Mouse (Mus musculus) midbrain, embryonic 14.5 days (tissue): Measurements from ENCODE around the gene Psmd6. TPM values are rescaled to one million over a fixed set of nuclear protein-coding genes. Genes with fewer than 3 reads are reported as not detected.

Experiments used
- ATAC-seq: fragments of 200-750 bp; cut with Nextera tagmentation; 2 replicates; pipeline ENCODE4 v1.8.0; 2017; ENCODE audit warnings: moderate number of reproducible peaks, moderate library complexity; ENCODE audit not compliant: low FRiP score, low TSS enrichment
- DNase-seq: peaks from one replicate; pipeline ENCODE4 v3.0.0-alpha.2; 2015
- H3K27ac ChIP-seq: fragments of 300-500 bp; sonication (generic); replicated peaks from 2 replicates; pipeline ENCODE4 v1.5.1; 2014; ENCODE audit warnings: mild to moderate bottlenecking, low read depth, low read length, moderate library complexity
- H3K27me3 ChIP-seq: fragments of 300-500 bp; sonication (generic); 2 replicates; pipeline ENCODE4 v1.6.1; 2014; ENCODE audit warnings: low read length, control low read depth, mixed read lengths; ENCODE audit not compliant: control insufficient read depth, insufficient read depth
- H3K36me3 ChIP-seq: fragments of 300-500 bp; sonication (generic); 2 replicates; pipeline ENCODE4 v1.6.1; 2014; ENCODE audit warnings: low read length, control low read depth; ENCODE audit not compliant: control insufficient read depth, insufficient read depth
- H3K4me1 ChIP-seq: fragments of 300-500 bp; sonication (generic); 2 replicates; pipeline ENCODE4 v1.6.1; 2014; ENCODE audit warnings: mild to moderate bottlenecking, antibody characterized with exemption, low read length, control low read depth; ENCODE audit not compliant: control insufficient read depth, insufficient read depth
- H3K4me2 ChIP-seq: fragments of 300-500 bp; sonication (generic); 2 replicates; pipeline ENCODE4 v1.6.1; 2014; ENCODE audit warnings: mild to moderate bottlenecking, low read length, moderate library complexity
- H3K4me3 ChIP-seq: fragments of 300-500 bp; sonication (generic); replicated peaks from 2 replicates; pipeline ENCODE4 v1.5.1; 2014; ENCODE audit warnings: low read depth, low read length
- H3K9ac ChIP-seq: fragments of 300-500 bp; sonication (generic); replicated peaks from 2 replicates; pipeline ENCODE4 v1.6.1; 2014; ENCODE audit warnings: mild to moderate bottlenecking, low read length, moderate library complexity
- H3K9me3 ChIP-seq: fragments of 300-500 bp; sonication (generic); 2 replicates; pipeline ENCODE4 v1.6.1; 2016; ENCODE audit warnings: low read length, control low read depth, mixed read lengths; ENCODE audit not compliant: control insufficient read depth
- WGBS: fragments of 180-500 bp; shearing (Covaris S2); extraction: QIAGEN DNeasy Blood & Tissue Kit; methylation state at CpG from one replicate; pipeline ENCODE4 v1.1.7; 2014; 5-methylcytosine and 5-hydroxymethylcytosine counted together
- polyA plus RNA-seq: library from polyadenylated mRNA; unstranded; fragments of >200 nt; fragmentation: Nextera tagmentation; extraction: Ambion mirVana; gene quantifications from 2 replicates; pipeline ENCODE4 v1.2.1, GENCODE M21; 2014

Gene Psmd6
- polyA plus RNA-seq, 1 experiment from 2014 or later = 278 TPM

DNA sequence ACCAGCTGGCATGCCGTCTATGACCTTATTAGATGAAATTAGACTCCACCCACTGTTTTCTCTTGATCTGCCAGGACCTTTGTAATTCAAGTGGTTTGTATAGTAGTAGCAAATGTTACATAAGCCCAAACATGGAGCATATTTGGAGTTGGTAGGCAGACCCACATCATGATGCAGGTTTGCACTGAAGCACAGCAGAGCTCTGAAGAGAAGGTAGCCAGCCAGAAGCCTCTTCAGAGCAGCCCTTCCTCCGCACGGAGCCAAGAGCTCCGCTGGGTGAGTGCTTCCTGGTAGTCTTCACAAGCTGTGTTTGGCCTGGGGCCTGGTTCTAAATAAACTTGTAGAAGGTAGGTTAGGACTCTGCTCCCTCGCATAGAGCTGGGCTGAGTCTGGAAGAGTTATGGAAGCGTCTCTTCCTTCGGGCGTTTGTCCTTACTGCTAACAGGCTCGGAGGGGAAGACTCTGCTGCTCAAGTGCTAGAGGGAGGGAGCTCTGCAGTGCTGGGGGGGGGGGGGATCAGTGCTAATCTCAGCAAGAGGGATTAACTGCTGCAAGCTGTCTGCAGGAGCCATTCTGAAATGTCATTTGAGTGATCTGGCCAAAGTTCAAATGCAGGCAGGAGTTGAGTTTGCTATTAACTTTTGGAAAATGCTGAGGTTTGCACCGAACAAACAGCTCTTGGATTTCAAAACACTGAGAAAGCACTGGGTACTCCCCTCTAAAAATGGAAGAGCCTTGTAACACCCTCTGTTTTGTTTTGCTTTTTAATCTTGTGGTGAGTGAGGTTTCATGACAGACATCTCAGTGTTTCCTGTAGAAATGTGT, 52.9 kb downstream of the Psmd6 start:
- Histone ChIP-seq H3K9ac (no peak overlapping the region; the same call in 1 of the 2 replicates), H3K27ac (peak overlapping the region; percentile 53), H3K9me3 (no peaks in the 10 kb centered on the region), H3K36me3 (no peaks in the 10 kb centered on the region), H3K27me3 (no peaks in the 10 kb centered on the region), H3K4me1 (peaks cover 40% of the 10 kb centered on the region), H3K4me3 (no peak overlapping the region), H3K4me2 (peak overlapping the region; percentile 37)
- 5% methylated on average over 10 of the region's 10 CpGs for WGBS
- DNase-seq (peak; percentile 59), ATAC-seq (peak; percentile 31)

DNA sequence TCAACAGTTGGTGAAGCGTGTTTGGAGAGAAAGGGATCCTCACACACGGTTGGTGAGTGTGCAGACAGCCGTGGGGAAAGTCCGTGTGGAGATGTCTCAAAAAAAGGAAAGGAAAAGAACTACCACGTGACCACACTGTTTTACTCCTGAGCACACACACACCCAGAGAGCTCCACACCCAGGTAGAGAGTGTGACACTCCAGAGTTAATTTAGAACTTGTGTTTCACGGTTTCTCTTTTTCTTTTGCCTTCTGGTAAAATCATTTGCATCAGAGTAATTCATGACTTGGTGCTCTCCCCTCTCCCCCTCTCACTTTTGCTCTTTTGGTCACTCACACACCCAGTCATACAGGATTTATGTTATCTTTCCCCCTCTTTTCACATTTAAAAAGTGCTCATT, 54.5 kb downstream of the Psmd6 start:
- no peaks in the 10 kb centered on the region for H3K27me3 ChIP-seq
- no peaks in the 10 kb centered on the region for H3K9me3 ChIP-seq
- DNase-seq (no peak), ATAC-seq (no peak)
- no peak overlapping the region for H3K4me3 ChIP-seq
- no peak overlapping the region for H3K9ac ChIP-seq
- no peaks in the 10 kb centered on the region for H3K36me3 ChIP-seq
- no peak overlapping the region for H3K4me2 ChIP-seq
- H3K27ac ChIP-seq = no peak overlapping the region
- 64% methylated on average over 6 of the region's 6 CpGs for WGBS
- peaks cover 31% of the 10 kb centered on the region for H3K4me1 ChIP-seq

DNA sequence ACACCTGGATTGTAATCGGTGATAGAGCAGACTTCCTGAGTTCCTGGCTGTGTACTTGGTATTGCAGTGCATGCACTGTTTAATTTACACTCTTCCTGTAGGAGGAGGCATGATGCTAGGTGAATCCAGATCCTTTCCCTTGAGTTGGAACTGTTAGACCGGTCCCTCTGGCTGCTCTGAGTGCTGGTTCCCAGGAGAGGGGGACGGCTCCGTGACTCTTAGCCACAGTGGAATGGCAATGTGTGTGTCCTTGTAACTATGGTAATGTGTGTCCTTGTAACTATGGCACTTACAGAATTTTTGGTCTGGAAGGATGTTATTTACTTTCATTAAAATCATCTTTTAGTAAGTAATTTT, 55.7 kb downstream of the Psmd6 start:
- H3K36me3 ChIP-seq = no peaks in the 10 kb centered on the region
- no peak overlapping the region for H3K9ac ChIP-seq
- H3K27ac ChIP-seq = no peak overlapping the region
- no peaks in the 10 kb centered on the region for H3K9me3 ChIP-seq
- WGBS = 19% methylated on average over 4 of the region's 4 CpGs
- no peaks in the 10 kb centered on the region for H3K27me3 ChIP-seq
- H3K4me1 ChIP-seq = peaks cover 20% of the 10 kb centered on the region
- H3K4me3 ChIP-seq = no peak overlapping the region
- no peak overlapping the region for H3K4me2 ChIP-seq
- DNase-seq (peak; percentile 20), ATAC-seq (no peak)

DNA sequence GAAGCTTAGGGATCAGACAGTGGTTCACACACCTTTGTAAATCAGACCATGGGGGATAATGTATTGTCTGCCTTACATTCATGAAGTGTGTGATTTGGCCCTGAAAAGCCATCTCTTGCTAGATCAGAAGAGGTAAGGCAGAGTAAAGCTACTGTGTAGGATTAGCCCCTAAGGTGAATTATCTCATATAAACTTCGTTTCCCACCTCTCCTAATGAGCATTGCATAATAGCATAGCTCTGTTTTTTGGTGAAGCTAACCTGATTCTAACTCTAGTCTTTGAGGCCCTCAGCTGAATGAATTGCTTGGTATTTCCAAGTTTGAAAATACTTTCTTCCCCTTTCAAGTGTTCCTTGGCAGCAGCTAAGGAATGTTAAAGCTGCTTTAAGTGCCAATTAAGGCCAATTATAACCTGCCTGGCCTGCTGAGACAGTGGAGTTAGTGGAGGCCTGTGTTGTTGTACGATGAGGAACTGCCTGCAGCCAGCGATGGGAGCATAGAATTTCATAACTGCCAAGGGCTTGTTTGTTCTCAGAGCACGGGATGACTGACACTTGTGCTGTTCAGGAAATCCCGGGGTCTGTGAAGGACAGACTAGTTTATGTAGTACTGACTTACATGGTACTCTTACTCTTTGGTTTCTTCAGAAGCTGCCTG, 56.2 kb downstream of the Psmd6 start:
- H3K9me3 ChIP-seq = no peaks in the 10 kb centered on the region
- no peak overlapping the region for H3K4me3 ChIP-seq
- WGBS = 14% methylated on average over 5 of the region's 5 CpGs
- H3K9ac ChIP-seq = no peak overlapping the region
- H3K27ac ChIP-seq = no peak overlapping the region
- H3K4me2 ChIP-seq = no peak overlapping the region
- H3K27me3 ChIP-seq = no peaks in the 10 kb centered on the region
- no peaks in the 10 kb centered on the region for H3K36me3 ChIP-seq
- ATAC-seq (no peak), DNase-seq (peak; percentile 13)
- peaks cover 18% of the 10 kb centered on the region for H3K4me1 ChIP-seq

DNA sequence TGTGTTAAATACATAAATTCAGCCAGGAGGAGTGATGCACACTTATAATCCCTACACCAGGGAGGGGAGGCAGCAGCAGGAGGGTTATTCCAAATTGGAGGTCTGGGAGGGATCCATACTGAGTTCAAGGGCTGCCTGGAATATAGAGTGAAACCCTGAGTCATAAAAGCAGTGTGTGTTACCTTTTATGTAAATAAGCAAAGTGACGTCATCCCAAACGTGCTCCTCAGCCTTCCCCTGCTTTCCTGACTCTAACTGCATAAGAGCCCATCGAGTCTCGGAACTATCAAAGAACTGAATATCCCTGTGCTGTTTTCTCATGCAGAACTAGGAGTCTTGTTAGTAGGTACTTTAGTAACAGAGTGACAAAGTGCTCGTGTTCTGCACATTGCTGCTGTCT, 57.4 kb downstream of the Psmd6 start:
- Histone ChIP-seq H3K27me3 (no peaks in the 10 kb centered on the region), H3K4me2 (no peak overlapping the region), H3K4me1 (peaks cover 18% of the 10 kb centered on the region), H3K27ac (no peak overlapping the region), H3K4me3 (no peak overlapping the region), H3K36me3 (no peaks in the 10 kb centered on the region), H3K9ac (no peak overlapping the region), H3K9me3 (no peaks in the 10 kb centered on the region)
- WGBS = 40% methylated on average over 5 of the region's 5 CpGs
- ATAC-seq (no peak), DNase-seq (peak; percentile 12)

DNA sequence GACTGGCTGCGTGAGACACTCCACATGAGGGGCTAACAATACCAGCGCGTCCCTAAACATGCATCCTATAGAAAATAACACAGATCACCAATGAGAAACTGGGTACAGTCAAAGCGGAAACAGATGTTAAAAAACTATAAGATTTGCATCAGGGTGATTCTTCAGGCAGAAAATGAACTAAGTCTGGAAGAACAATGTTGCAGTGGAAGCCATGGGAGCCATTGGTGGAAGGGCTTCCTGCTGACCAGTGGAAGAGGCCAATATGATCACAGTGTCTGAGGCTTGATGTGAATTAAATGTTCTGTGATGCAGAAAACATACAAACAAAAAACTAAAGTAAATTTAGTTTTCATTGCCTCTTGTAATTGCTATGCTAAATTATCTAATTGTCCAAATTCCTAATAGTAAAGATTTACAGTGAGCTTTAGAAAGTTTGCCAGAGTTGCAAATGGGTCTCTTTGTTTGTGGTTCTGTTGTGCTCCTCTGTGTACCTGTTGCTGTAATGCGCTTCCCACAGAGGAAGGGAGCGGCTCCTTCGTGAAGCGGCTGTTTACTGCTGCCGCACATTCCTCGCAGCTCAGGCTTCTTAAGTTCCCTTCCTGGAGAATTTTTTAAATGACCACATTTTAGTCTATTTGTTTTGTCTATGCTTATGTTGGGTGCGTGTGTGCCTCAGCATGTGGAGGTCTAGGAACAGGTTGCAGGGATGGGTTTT, 58.1 kb downstream of the Psmd6 start:
- WGBS = 80% methylated on average over 11 of the region's 11 CpGs
- no peak overlapping the region for H3K4me3 ChIP-seq
- DNase-seq (no peak), ATAC-seq (no peak)
- H3K27ac ChIP-seq = no peak overlapping the region
- no peak overlapping the region for H3K9ac ChIP-seq
- no peaks in the 10 kb centered on the region for H3K27me3 ChIP-seq
- H3K4me2 ChIP-seq = no peak overlapping the region
- H3K36me3 ChIP-seq = no peaks in the 10 kb centered on the region
- H3K4me1 ChIP-seq = peaks cover 12% of the 10 kb centered on the region
- no peaks in the 10 kb centered on the region for H3K9me3 ChIP-seq

Other genes starting within 250 kb of the Psmd6 start
- gene Gm281, start 206.5 kb downstream of the Psmd6 start, polyA plus RNA-seq = not detected in 2 replicates
- gene Atxn7, start 159.5 kb downstream of the Psmd6 start, polyA plus RNA-seq = 4.2 and 4.6 TPM in 2 replicates
- gene Thoc7, start 159.1 kb downstream of the Psmd6 start, polyA plus RNA-seq = 198 and 218 TPM in 2 replicates
- not detected in 2 replicates for gene Olfr720, start 65.9 kb upstream of the Psmd6 start, polyA plus RNA-seq
- 0.05 TPM in 1 of 2 replicates, not detected in the other for gene Olfr31, start 201.8 kb upstream of the Psmd6 start, polyA plus RNA-seq
- 2.4 TPM in 2 replicates for gene Il3ra, start 225.3 kb upstream of the Psmd6 start, polyA plus RNA-seq